Mouse (Mus musculus) CD4-positive, CD25-positive, alpha-beta regulatory T cell (primary cell): ENCODE measurements around the gene Emc8. TPM values are rescaled to one million over a fixed set of nuclear protein-coding genes. Genes with fewer than 3 reads are reported as not detected.

ENCODE experiments used
- polyA plus RNA-seq: library from polyadenylated mRNA; unstranded; fragments of 100-300 nt; shearing (Covaris generic); gene quantifications from one replicate; pipeline ENCODE4 v1.2.1, GENCODE M21; 2017

The Emc8 gene
- 86.4 TPM for polyA plus RNA-seq

DNA sequence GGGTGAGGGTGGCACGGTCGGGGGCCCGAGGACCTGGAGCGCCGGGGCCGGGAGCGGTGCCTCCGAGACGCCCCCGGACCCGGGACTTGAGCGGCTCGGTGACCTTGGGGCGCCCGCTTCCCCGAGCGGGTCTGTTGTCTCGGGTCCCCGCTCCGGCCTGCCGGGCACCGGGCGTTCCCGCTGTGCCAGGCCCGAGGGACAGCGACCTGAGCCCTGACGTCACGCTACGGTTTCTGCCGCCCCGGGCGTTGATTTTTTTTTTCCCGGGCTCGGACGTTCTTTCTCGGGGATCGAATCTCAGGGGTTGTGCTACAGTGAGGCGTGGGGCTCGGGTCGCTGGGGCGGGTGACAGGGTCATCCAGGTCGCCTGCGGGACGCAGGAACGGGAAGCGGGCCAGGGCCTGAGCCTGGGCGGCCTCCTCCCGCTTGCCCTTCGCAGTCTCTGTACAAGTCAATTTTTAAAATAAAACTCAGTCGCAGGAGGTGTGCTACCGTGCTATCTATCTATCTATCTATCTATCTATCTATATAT is at the start of gene Emc8:
TSS of gene Emc8 (minus strand) at position 200 of the 532 bp plus-strand sequence.

DNA sequence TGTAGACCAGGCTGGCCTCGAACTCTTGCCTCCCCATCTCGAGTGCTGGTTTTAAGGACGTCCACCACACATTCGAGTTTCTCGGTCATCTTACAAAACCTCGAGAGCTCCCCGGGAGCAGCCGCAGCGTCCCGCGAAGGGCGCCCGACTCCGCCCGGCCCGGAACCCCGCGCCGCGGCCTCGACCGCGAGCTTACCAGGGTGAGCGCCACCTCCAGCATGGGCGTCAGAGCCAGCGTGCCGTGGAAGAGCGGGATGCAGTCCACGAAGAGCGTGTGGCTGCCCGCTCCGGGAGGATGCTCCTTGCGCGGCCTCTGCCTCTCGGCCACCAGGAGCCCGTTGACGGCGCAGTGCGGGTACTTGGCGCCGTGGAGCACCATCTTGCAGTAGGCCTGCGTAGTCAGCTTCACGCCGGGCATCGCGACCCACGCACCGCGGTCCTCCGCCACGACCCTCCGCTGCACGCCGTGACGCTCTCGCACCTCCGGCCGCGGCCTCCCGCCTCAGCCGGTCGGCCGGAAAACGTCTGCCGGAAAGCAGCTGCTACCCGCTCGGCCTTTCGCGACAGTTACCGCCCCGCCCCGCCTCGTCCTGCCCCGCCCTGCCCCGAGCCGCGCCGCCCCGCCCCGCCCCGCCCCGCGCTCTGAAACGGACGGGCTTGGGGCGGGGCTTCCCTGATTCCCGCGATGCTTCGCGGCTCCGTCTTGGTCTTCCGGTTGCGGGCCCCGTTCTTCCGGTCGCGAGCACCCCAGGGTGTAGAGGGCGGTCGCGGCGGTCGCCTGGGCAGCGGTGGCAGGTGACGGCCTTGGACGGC is 606 bp downstream of the Emc8 start, which contains the start of the genes Gm27021 and Cox4i1:
TSS of gene Gm27021 (minus strand) at position 519 of the 813 bp plus-strand sequence.
TSS of gene Cox4i1 (plus strand) at position 662 of the 813 bp plus-strand sequence.

DNA sequence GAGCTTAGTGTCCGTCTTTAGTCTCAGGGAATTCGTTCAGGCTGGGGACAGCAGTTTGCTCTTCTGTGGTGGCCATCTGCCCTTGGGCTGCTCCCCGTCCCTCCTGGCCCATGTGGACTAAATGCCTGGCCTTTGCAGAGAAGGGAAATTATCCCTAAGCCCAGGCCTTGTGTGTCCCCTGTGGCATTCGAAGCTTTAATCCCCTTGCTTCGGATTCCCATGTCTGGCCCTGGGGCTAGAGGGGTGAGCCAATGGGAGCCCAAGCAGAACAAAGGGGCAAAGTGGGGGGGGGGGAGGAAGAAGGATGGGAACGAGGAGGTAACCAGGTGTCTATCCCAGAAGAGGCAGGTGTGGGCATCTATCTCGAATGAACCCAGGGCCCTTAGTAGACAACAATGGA is 20.8 kb downstream of the Emc8 start, which contains the start of gene 1190005I06Rik:
TSS of gene 1190005I06Rik (minus strand) at position 101 of the 400 bp plus-strand sequence.

Other genes with a start within 250 kb of the Emc8 start
- gene Gins2, start 79.3 kb downstream of the Emc8 start, polyA plus RNA-seq, result 9.7 TPM
- 2.6 TPM for gene 1190005I06Rik, start 20.9 kb downstream of the Emc8 start, polyA plus RNA-seq
- not detected for gene Gm27021, start 494 bp downstream of the Emc8 start, polyA plus RNA-seq
- 738 TPM for gene Cox4i1, start 351 bp downstream of the Emc8 start, polyA plus RNA-seq
- 39.3 TPM for gene Irf8, start 67.8 kb upstream of the Emc8 start, polyA plus RNA-seq